Mouse (Mus musculus) layer of hippocampus, postnatal 36 days (tissue): ENCODE results near the gene AK157302. TPM values are rescaled to one million over a fixed set of nuclear protein-coding genes. Genes with fewer than 3 reads are reported as not detected.
"Not testable (repeated sequence)": the region's sequence is repeated elsewhere in the genome, so short reads cannot be mapped to it uniquely, and the experiment has no call there.

ENCODE experiments used
- DNase-seq, 2 experiments: peaks; one replicate each; pipeline ENCODE4 v3.0.0; 2022
- total RNA-seq, 2 experiments: library from RNA; stranded (reverse); gene quantifications; 2 replicates each; pipeline ENCODE4 v1.2.3; 2021

The AK157302 gene
- total RNA-seq, result 10 to 100 TPM; 21.6 to 23.2 TPM

DNA sequence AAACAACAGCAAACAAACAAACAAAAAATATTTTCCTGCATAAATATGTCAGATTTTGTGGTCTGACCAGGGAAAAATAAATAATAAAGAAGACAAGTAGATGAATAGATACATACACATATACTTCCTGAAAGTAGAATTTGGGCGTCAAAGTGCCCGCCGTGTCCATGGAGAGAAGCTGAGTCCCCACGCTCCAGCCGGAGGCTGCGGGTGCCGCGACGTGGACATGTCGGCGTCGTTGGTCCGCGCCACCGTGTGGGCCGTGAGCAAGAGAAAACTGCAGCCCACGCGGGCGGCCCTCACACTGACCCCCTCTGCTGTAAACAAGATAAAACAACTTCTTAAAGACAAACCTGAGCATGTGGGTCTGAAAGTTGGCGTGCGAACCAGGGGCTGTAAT is at the start of gene AK157302:
Gene AK157302, plus strand, starts transcription at position 144 of the 400 bp plus-strand sequence.
- no peak for DNase-seq

DNA sequence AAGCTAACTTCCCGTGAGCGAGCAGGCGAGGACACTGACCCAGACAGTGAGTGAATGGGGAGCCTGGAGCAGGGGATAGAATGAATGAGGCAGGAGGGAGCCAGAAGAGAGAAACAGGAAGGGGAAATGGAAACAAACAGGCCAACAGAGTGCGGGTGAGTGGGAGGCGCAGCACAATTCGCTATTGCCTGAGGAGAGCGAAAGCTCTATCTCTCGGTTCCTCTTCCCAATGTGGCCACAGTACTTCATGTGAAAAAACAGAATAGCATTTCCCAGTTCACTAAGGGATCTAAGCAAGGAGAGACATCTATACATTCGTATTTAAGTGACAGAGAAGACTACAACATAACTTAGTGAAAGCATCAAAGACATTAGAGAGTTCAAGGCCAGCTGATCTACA is 48.2 kb upstream of the AK157302 start:
- no peak for DNase-seq

DNA sequence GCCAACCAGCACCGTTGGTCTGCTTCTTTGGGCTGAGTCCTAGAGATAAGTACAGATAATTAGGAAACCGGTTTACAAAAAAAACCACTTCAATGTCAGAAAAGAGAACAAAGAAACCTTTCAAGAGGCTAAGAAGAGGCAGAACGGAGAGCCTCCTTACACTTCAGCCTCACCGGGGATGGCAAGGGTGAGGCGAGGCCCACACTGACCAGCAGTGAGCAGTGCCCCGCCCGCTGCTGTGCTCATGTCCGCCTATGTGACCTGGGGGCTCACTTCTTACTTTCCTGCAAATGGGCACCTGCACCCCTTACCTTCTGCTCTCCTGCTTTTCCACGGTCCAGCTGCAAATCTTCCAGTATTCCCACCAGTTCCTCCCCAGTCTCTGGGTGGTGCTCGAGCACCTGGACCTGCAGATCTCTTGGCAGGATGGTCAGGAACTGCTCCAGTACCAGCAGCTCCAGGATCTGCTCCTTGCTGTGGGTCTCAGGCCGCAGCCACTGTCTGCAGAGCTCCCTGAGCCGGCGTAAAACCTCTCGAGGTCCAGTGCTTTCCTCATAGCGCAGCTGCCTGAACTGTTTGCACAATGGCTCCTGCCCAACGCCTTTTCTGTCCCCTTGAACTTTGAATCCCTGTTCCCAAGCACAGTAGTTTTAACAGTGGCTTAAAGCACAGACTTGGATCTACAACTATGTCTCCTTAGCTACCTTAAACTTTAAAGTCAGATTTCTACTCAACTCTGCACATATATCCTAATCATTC is 47.0 kb upstream of the AK157302 start:
- DNase-seq, result no peak

DNA sequence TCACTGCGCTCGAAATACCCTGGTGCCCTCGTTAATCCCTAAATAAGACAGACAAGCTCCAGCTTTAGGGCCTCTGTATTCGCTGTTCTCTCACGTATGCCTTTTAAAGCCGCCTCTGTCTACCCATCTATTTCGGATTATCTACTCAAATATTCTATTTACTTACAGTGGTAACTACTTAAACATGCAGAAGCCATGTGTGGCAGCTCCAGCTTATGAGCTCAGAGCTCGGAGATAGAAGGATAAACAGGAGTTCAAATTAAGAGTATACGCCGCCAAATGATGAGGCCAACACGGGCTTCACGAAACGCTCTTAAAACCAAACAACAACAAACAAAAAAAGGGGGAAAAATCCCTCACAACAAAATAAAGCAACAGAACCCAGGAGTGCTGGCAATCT is 42.0 kb upstream of the AK157302 start:
- peak in 1 of 2 experiments; percentile 16 for DNase-seq

DNA sequence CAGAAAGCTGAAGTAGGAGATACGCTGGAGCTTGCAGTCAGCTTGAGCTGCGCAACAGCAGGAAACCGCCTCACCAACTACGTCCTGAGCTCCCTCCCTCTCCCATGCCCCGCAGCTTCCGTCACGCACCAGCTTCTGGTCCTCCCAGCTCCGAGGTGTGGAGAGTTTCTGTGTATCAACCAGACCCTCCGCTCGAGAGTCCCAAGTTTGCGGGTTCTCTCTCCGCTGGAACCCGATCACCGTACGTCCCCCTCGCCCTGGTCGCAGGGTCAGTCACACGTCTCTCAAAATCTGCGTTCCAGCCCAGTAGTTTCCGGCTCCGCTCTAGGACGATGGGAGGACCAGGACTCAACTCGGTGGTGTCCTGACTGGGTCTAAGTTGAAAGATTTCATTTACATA is 41.6 kb upstream of the AK157302 start, which contains the start of gene Zscan26:
Gene Zscan26, minus strand, starts transcription at position 282 of the 400 bp plus-strand sequence.
- peak; percentile 82 to 85 for DNase-seq

DNA sequence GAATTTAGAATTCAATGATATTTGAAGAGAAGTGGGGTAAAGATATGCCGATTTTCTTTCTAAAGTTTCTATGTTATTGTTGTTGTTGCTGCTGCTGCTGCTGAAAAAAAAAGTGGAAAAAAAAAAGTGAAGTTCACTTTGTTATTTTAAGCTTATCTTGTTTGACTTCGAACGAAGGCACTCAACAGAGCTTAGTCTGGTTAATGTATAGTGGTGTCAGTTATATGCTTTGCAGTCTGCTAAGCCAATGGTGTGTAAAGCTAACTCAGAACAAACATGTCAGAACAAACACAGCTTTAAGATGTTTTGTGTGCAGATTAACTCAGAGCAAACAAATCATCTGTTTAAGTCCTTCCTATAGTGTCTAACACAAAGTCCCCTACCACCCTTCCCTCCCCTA is 40.9 kb upstream of the AK157302 start:
- no peak for DNase-seq

DNA sequence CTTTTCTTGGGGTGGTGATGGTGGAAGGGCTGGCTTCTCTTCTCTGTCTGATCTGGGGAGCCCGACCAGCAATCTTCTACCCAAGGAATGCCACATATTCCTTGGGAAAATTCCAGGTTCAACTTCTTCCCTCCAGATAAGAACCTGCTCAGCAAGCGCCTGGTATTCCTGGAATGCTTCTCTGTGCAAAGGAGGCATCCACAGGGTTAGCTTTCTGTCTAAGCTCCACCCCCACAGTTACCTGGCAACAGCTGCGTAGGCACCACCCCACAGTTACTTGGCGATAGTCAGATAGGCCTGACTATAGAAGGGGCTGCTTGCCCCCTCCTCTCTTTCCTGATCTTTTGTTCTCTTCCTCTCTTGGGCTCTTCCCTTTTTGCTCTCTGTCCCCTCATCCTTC is 38.7 kb upstream of the AK157302 start:
- DNase-seq, result no peak

DNA sequence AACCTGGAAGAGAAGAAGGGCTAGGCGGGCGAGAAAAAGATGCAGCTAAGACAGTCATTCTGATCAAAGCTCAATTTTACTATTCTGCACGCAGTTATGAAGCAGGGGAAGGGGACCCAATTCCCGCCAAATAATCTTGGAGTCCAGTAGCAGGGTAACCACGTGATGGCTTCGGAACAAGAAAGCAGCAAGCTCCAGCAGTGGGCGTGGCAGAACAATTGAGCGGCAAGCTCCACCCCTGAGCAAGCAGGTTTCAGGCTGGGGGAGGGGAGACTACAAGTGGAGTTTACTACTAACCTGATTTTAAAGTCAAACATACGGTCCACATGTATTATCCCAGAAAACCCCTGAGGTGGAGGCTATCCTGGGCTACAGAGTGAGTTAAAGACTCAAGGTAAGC is 32.5 kb upstream of the AK157302 start:
- DNase-seq, result not testable (repeated sequence)

DNA sequence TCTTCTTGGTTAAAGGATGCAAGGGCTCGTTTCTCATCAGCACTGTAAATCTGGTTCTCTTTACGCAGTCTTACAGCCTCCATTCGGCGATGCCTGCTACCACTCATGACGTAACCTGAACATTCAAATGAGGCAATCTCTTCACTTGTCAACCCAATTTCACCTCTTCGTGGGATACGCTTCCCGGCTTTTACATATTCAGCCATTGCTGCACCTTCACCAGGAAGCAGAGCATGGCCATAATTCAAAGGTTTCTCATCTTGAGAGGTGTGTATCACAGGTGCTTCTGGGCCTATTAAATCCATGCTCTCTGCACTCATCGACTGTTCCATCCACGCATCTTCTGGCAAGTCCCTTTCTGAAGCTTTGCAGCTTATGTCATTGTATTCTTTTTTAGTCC is 27.7 kb upstream of the AK157302 start:
- no peak for DNase-seq

DNA sequence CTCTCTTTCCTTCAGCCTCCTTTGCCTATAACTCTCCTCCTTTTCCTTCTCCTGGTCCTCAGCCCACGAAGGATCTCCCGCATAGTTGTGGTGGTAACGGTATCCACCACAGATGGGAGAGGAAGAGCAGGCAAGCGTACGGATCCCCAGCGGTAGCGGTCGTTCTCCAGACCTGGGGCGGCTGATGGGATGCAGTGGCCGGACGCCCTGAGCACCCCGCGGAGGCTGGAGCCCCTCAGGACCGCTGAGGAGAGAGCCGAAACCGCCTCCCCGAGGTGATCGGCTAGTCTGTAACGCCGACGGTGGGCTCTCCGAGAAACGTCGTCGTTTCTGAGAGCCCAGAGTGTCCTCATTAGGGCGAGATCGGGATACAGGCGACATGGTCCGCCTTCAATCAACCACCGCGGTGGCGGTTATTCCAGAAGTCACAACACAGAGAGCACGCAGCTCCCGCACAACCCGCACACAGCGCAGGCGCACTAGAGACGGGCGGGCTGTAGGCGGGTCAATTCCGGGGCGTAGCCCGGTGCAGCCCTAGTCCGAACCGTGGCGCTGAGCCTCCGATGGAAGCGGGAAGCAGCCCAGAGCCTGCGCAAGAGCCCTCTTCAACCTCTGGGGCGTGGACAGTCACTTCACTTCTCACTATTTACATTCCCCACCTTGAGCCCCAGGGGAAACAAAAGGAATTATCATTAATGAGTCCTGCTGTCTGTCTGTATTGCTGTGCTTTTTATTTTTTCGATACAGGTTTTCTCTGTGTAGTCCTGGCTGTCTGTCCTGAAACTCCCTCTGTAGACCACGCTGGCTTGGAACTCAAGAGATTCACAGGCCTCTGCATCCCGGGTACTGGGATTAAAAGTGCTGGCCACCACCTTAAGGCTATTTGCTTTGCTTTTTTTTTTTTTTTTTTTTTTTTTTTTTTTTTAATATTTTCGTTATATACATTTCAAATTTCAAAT is 26.7 kb upstream of the AK157302 start, which contains the start of gene Nkapl:
Gene Nkapl, minus strand, starts transcription at position 449 of the 959 bp plus-strand sequence.
- peak; percentile 74 to 77 for DNase-seq

DNA sequence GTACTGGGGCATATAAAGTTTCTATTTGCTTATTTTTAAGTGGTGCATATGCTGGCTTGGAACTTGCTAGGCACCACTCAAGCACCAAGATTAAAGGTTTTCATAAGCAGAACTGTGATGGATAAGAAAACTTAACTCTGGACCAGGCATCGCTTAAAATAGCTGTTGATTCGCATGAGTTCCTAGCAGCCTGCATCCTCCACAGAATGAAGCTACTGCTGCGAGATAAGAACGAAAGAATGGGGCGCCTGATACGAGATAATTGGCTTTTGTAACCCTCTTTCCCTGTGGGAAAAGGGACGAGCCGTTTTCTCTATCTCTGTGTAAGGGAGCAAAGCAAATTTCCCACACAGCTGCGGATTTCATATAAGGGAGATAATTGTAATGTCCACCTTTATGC is 25.9 kb upstream of the AK157302 start:
- no peak for DNase-seq

DNA sequence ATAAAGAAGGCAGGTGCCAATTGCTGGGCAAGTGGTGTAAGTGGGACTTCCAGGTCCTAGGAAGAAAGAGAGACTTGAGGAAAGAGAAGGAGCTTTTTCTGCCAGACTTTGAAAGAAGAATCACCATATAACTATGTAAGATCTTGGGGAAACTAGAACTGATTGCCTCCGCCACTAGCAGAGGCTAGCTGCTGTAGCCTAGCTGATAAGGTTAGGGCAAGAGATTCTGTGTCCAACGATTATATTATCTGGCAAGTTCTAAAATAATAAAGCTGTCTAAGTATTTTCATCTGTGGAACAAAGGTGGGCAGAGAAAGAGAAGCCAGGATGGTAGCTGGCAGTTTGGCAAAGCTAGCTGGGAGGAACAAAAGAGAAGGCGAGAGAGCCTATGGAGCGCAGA is 22.6 kb upstream of the AK157302 start:
- no peak for DNase-seq

DNA sequence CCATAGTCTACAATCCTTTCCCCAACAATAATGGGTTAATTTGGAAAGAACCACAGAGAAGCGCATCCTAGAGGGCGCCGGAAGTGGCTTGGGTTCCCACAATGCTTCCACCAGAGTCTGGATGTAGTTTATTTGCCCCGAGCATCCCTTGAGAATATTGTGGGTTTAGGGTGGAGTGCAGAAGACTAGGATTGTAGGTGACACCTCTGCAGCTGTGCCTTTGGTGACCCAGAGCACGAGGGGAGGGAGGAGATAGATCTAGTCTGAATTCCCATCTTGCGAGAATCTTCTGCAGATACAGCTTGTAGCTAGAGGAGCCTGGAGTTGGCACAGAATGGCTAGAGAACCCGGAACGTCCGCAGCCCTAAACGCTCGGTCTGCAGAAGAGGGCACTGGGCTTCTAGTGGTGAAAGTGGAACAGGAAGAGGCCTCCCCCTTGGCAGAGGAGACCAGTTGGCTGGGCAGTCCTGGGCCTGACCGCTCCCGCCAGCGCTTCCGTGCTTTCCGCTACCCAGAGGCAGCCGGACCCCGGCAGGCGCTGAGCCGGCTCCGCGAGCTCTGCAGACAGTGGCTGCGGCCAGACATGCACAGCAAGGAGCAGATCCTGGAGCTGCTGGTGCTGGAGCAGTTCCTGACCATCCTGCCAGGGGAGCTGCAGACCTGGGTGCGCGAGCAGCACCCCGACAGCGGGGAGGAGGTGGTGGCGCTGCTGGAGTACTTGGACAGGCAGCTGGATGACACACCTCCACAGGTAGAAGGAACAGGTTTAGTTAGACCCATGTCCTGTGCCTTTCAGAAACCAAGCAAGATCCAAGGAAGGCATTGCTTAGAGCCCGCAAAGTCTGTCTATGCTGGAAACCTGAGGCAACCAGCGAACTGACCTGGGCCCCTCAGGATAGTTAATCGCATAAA is 16.0 kb upstream of the AK157302 start, which contains the start of the genes Zkscan4 and Gm10065:
Gene Zkscan4, plus strand, starts transcription at position 149 of the 912 bp plus-strand sequence.
Gene Gm10065, minus strand, starts transcription at position 683 of the 912 bp plus-strand sequence.
- peak; percentile 70 to 75 for DNase-seq

DNA sequence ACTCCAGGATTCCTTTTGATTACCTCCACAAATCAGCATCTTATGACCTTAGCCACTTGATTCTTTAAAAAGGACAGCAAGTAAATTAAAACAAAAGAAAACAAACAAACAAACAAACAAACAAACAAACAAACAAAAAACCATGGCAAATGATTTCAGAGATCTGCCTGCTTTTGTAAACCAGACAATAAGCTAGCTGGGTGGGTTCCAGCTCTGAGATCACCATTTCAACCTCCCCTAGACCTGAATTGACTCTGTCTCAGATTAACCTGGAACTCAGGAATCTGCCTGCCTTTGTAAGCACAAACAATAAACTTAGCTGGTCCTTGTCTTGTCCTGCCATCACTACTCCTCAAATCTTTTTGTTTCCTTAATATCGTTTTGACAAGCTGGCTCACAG is 8.1 kb upstream of the AK157302 start:
- DNase-seq, result no peak

DNA sequence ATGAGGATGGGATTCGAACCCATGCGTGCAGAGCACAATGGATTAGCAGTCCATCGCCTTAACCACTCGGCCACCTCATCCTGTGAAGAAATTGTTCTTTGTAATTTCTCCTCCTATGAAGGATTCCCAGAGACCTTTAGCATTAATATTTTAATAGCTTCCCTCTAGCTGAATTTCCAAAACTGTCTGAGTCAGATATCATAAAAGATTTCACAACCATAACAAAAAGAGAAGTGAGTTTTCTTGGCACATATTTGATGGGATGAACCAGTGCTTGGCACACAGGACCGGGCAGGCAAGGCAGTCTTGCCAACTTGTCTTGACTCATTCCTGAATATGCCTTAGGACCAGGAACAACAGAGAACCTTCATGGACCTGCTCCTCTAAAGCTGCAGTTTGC is 2.2 kb upstream of the AK157302 start:
- no peak for DNase-seq

DNA sequence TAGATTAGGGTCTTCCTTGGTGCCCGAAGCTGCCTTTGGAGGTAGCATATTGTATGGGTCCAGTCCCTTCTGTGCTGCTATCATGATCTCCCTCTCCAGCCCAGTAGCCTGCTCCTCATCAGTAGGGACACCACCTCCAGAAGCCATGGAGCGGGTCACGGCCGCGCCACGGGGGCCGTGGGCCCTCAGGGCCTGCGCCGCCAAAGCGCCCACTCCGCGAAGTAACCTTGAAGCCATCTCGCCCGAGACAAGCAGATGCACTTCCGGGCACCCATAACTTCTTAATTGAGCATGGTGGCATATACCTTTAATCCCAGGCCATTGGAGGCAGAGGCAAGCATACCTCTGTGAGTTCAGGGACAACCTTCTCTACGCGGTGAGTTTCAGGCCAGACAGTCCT is 6.2 kb downstream of the AK157302 start, which contains the start of gene Gm11273:
Gene Gm11273, minus strand, starts transcription at position 237 of the 400 bp plus-strand sequence.
- not testable (repeated sequence) for DNase-seq

DNA sequence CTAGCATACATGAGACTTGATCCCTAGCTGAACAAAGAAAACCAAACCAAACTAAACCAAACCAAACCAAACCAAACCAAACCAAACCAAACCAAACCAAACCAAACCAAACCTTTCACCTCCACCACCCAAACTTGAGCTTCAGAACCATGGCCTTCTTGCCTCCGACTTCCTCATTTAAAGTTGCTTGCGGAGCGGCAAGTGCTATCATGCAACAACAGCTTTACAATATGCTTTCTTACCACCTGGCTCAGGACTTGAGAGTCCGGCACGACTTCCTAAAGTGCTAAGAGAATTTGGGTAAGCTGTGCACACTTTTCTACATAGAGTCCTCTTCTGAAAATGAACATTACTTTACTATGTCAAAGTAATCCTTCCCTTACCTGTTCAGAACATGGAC is 7.3 kb downstream of the AK157302 start:
- no peak for DNase-seq

DNA sequence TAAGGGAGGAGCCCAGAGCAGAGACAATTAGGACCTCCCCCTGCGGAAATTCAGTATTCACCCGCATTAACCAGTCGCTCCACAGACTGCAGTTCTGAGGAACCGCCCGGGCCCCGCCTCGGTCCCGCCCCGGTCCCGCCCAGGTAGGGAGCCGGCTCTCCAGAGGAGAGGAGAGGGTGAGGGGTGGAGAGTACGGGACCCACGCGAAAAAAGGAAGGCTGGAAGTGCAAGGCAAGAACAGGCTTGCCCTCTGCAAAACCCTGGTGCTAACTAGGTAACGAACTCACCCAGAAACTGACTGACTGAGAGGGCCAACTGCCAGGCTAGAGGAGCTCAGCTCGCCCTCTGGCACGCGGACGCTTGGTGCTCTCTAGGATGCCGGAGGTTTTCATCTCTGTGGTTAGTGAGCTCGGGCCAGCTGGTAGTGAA is 11.2 kb downstream of the AK157302 start:
- peak; percentile 71 to 80 for DNase-seq

DNA sequence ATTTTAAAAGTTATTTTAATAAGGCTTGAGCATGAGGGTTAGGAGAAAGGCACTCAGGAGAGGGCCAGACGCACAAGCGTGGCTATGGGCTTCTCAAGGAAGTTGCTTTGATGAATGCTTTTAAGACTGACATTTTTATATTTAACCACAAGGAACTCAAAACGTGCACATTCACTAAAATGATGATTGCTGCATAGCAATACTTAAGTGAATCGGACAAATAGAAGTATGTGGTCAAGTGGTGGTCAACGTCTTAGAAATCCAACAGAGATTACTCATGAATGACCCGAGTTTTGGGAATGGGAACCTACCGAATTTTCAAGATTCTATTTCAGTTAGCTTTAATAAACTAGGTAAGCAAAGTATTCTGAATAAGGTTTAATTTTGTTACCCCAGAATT is 35.1 kb downstream of the AK157302 start:
- DNase-seq, result no peak

DNA sequence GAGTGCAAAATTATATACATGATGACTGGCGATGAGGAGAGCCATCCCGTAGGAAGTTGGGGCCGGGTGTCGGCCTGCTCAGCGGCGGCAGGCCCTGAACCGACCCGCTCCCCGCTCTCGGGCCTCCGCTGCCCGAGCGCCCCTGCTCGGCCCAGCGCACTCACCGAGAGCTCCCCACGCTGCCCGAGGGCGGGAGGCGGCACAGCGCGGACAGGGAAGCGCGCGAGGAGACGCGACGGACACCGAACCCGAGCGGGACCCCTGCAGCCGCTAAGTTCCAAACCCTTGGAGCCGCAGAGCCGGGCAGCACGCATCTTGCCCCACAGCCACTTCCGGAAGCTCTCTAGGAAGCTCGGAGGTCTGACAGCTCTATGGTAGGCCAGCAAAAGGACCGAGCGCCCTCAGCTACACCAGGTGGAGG is 35.8 kb downstream of the AK157302 start, which contains the start of gene Zkscan8:
Gene Zkscan8, minus strand, starts transcription at position 340 of the 421 bp plus-strand sequence.
- DNase-seq, result peak; percentile 88 to 91

DNA sequence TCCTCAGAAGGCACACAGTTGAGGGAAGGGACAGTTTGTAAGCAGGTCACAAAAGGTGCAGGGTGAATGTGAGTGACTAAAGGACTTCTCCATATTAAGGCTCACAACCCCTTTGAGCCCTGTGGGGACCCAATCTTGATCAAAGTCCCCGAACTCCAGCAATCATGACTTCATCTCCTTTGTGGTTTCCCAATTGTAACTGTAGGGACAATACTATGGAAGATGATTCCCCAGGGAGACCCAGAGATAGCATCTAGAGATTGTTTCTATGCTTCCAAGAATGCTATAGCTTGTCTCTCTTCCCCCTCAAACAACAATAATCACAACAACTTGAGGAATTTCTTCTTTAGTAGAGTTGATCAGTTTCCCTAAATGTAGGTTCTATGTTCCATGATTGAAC is 47.7 kb downstream of the AK157302 start, which contains the start of gene Olfr1366:
Gene Olfr1366, minus strand, starts transcription at position 101 of the 400 bp plus-strand sequence.
- DNase-seq, result no peak
